Mouse (Mus musculus): ENCODE data around the gene Cyp3a41a.
"Not testable (repeated sequence)": the region's sequence is repeated elsewhere in the genome, so short reads cannot be mapped to it uniquely, and the experiment has no call there.

Cyp3a41a gene

GRCm38 (mm10) chr5:145720036-145720435 lies at the start of gene Cyp3a41a:
TSS of gene Cyp3a41a (minus strand) at chr5:145720136.
- DNase-seq (ENCODE audit: extremely low spot score, low read depth, low spot score), result not testable (repeated sequence)

GRCm38 (mm10) chr5:145737512-145737911 lies 17.6 kb upstream of the Cyp3a41a start:
- not testable (repeated sequence) for DNase-seq (ENCODE audit: extremely low spot score, low read depth, low spot score)

DNA sequence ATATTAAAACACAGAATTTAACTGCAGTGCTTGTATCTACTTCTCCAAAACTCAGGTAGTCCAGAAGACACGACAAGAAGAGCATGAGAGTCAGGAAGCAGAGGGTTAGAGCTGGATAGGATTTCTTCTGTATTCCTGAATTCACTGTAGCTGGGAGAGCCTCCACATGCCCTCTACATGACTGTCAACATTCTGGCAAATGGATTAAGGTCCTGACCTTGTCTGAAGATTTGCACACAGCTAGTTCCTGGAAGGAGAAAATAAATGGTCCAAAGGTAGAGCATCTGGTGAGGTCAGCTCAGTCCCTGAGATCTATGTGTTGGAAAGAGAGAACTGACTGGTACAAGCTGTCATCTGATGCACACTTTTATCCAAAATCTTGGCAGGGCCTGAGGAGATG lies 5.6 kb downstream of the Cyp3a41a start:
- not testable (repeated sequence) for DNase-seq (ENCODE audit: extremely low spot score, low read depth, low spot score)

GRCm38 (mm10) chr5:145707372-145707771 lies 12.6 kb downstream of the Cyp3a41a start:
- DNase-seq (ENCODE audit: extremely low spot score, low read depth, low spot score), result not testable (repeated sequence)

DNA sequence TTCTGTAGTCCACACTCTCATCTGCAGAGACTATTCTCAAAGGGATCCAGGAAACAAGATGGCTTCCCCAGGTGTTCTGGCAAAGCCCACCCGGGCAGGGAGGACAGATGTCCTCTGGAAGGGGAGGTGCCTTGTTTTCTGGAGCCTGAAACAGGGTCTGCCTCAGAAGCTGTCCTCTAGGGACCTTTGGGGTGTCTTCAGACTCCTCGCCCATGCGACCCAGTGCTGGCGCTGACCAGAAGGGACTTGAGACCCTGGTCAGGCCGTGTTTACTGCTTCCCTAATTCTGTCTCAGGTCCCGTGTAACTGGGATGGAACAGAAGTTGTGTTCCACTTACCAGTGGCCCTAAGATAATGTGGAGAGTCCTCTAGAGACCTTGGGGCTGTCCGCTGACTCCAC lies 57.9 kb downstream of the Cyp3a41a start:
- no peak for DNase-seq (ENCODE audit: extremely low spot score, low read depth, low spot score)

DNA sequence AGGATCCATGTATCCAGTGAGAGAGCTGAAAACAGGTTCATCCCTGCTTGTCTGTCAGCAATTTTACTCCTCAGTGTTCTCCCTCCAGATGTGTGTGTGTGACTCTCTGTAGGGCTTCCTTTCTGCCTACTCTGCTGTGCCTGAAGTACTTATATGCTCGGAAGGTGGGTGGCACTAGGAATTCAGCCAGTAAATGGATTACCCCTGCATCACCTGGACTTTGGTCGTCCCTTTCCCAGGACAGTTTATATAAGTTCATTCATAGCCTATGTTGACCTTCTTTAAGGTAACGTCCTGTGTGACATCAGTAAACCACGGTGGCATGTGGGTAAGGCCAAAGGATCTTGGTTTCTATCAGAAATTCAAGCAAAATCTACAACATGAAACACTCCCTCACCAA lies 72.2 kb downstream of the Cyp3a41a start:
- no peak for DNase-seq (ENCODE audit: extremely low spot score, low read depth, low spot score)
